Mouse (Mus musculus) layer of hippocampus, adult 18-20 months (tissue): Measurements from ENCODE around the gene Eml2. TPM values are rescaled to one million over a fixed set of nuclear protein-coding genes. Genes with fewer than 3 reads are reported as not detected.

ENCODE experiments used
- DNase-seq, 2 experiments: peaks; one replicate each; pipeline ENCODE4 v3.0.0; 2022; ENCODE audit warnings: low spot score in 2 of 2
- total RNA-seq, 2 experiments: library from RNA; stranded (reverse); gene quantifications; 2 replicates each; pipeline ENCODE4 v1.2.3; 2021

The Eml2 gene
- total RNA-seq, 2 experiments from 2014 or later, result 160 to 178 TPM

GRCm38 (mm10) chr7:19197985-19198384 lies 21.8 kb downstream of the Eml2 start:
- DNase-seq, result no peak

GRCm38 (mm10) chr7:19201660-19202059 lies 25.4 kb downstream of the Eml2 start:
- no peak for DNase-seq

GRCm38 (mm10) chr7:19202065-19202850 lies 26.0 kb downstream of the Eml2 start:
- DNase-seq, result no peak

- no peak for DNase-seq
Observed at GRCm38 (mm10) chr7:19208201-19208910, 32.1 kb downstream of the Eml2 start.

- DNase-seq, result peak in 1 of 2 experiments; percentile 75
Observed at GRCm38 (mm10) chr7:19208944-19209472, 32.8 kb downstream of the Eml2 start.

- DNase-seq, result no peak
Observed at GRCm38 (mm10) chr7:19209494-19209893, 33.3 kb downstream of the Eml2 start.

GRCm38 (mm10) chr7:19210010-19210409 lies 33.8 kb downstream of the Eml2 start:
- no peak for DNase-seq

GRCm38 (mm10) chr7:19211041-19211675 lies 34.9 kb downstream of the Eml2 start:
- no peak for DNase-seq

GRCm38 (mm10) chr7:19211996-19212755 lies 36.0 kb downstream of the Eml2 start, which contains the start of gene Gpr4:
Gene Gpr4, plus strand, starts transcription at chr7:19212538.
- no peak for DNase-seq

- no peak for DNase-seq
Observed at GRCm38 (mm10) chr7:19213385-19213784, 37.2 kb downstream of the Eml2 start.

- no peak for DNase-seq
Observed at GRCm38 (mm10) chr7:19214369-19214768, 38.1 kb downstream of the Eml2 start.

- no peak for DNase-seq
Observed at GRCm38 (mm10) chr7:19214940-19215339, 38.7 kb downstream of the Eml2 start.

GRCm38 (mm10) chr7:19217492-19217891 lies 41.3 kb downstream of the Eml2 start:
- no peak for DNase-seq

- no peak for DNase-seq
Observed at GRCm38 (mm10) chr7:19217944-19218343, 41.7 kb downstream of the Eml2 start.

GRCm38 (mm10) chr7:19220061-19220460 lies 43.8 kb downstream of the Eml2 start:
- DNase-seq, result no peak

- DNase-seq, result no peak
Observed at GRCm38 (mm10) chr7:19222189-19222588, 46.0 kb downstream of the Eml2 start.

GRCm38 (mm10) chr7:19222875-19223274 lies 46.7 kb downstream of the Eml2 start:
- no peak for DNase-seq

GRCm38 (mm10) chr7:19224933-19225332 lies 48.7 kb downstream of the Eml2 start:
- no peak for DNase-seq

GRCm38 (mm10) chr7:19226817-19227797 lies 50.9 kb downstream of the Eml2 start:
- no peak for DNase-seq
